Mouse (Mus musculus) large intestine, adult 2 months (tissue): ENCODE results near the gene Trim52. TPM values are rescaled to one million over a fixed set of nuclear protein-coding genes. Genes with fewer than 3 reads are reported as not detected.

Source experiments
- DNase-seq: peaks from one replicate; pipeline ENCODE4 v3.0.0-alpha.2; 2012; ENCODE audit warnings: low read depth, low spot score
- WGBS: fragments of 180-500 bp; shearing (Covaris S2); methylation state at CpG from one replicate; pipeline ENCODE4 v1.1.7; 2018; 5-methylcytosine and 5-hydroxymethylcytosine counted together
- polyA plus RNA-seq: library from polyadenylated mRNA; depleted of rRNA; stranded (reverse); fragments of >200 nt; gene quantifications from 2 replicates; pipeline ENCODE4 v1.2.3, GENCODE M21; 2012; rRNA removed

The Trim52 gene
- polyA plus RNA-seq, 1 experiment, result not detected

DNA sequence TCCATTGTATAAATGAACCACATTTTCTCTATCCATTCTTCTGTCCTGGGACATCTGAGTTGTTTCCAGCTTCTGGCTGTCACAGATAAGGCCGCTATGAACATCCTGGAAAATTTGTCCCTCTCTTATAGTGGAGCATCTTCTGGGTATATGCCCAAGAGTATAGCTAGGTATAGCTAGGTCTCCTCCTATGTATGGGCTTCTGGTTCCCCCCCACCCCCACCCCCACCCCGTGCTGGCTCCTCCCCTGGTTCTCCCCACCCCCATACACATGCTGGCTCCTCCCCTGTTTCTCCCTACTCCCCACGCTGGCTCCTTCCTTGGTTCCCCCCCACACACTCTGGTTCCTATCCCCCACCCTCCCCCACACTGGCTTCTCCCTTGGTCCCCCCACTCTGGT is 78.0 kb downstream of the Trim52 start:
- 83% methylated on average over 3 of the region's 3 CpGs for WGBS
- DNase-seq, result no peak

Other genes with a start within 250 kb of the Trim52 start
- 7.7 and 12.4 TPM in 2 replicates for gene Spry2, start 209.4 kb upstream of the Trim52 start, polyA plus RNA-seq